ENCODE assay signal across 9 mouse cellular contexts in the genomic region with DNA sequence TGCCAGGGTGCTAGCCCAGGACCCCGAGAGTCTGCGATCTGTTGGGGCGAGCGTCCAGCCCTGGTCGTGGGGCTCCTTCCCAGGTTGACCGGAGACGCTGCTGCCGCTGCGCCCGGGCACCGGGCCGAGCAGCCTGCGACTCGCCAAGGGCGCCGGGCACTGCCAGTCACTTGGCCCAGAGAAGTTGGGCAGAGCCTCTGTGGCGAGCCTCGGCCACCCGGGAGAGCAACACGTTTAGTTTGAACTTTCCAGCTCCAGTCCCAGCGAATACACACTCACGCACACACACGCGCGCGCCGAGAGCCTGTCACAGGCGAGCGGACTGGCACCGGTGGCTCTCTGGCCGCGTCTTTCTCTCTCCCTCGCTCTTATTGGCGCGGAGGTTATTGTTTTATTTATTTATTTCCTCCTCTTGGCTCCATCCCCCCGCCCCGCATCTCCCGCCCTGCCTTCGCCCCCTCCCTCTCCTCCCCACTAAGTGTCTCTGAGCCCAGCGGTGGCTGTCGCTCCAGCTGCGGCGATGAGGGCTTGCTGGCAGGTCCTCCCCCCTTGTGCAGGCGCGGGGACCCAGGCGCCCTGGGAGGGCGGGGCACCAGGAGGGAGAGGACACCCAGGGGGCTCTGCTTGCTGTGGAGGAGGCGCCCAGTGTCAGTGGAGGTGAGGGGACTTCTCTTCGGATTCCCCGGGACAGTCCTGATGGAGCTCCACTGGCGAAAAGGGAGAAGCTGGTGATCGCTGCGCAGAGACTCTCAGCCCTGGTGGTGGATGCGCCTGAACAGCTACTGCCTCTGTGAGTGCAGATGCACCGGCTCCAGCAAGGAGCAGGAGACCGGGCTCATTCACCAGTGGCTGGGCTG.
A peak's percentile ranks its signal among the peaks of the same experiment; 100 is the strongest.
DNase-seq lines count a peak whose midpoint lies in the region; ATAC-seq and TF ChIP-seq lines count a peak whose summit lies in the region.
"Had no signal": no experiment of that assay in that cellular context is flagged by ENCODE, and none has a peak within 500 bp of the region (broad histone marks: within the 10 kb centered on the region; RNA-seq: fewer than 3 reads in every experiment).

No protein-coding gene starts in this region.

- peaks cover 15% of the 10 kb centered on the region; the same call in 1 of the 2 replicates for H3K4me1 ChIP-seq in kidney, embryonic 16.5 days (ENCODE audit: insufficient read depth, low read length)
- H3K4me1 ChIP-seq in liver, postnatal 0 days (ENCODE audit: insufficient read depth), result no peaks in the 10 kb centered on the region
- no peaks in the 10 kb centered on the region for H3K4me1 ChIP-seq in stomach, embryonic 14.5 days (ENCODE audit: control insufficient read depth, insufficient read depth, low read length)

- peaks cover 34% of the 10 kb centered on the region for H3K27me3 ChIP-seq in kidney, embryonic 16.5 days (ENCODE audit: insufficient read depth, low read length)
- H3K27me3 ChIP-seq in liver, postnatal 0 days (ENCODE audit: insufficient read depth, low read length), result peaks cover 21% of the 10 kb centered on the region
- H3K27me3 ChIP-seq in stomach, embryonic 14.5 days (ENCODE audit: control insufficient read depth, insufficient read depth, low read length), result no peaks in the 10 kb centered on the region
- H3K27me3 ChIP-seq: CH12.LX had no signal

- H3K4me2 ChIP-seq in kidney, embryonic 16.5 days (replicated peaks; ENCODE audit: low read depth, low read length), result peak overlapping the region; percentile 99
- peak overlapping the region; percentile 38 for H3K4me2 ChIP-seq in liver, postnatal 0 days (ENCODE audit: low read depth, low read length)
- H3K4me2 ChIP-seq in stomach, embryonic 14.5 days (replicated peaks; ENCODE audit: low read depth, low read length), result peak overlapping the region; percentile 99

- ATAC-seq in kidney, embryonic 16.5 days (ENCODE audit: low FRiP score, low TSS enrichment), result peak; percentile 88
- ATAC-seq in liver, postnatal 0 days, result no peak
- ATAC-seq in stomach, embryonic 14.5 days (ENCODE audit: insufficient number of reproducible peaks, insufficient read depth, low FRiP score, low read depth), result peak; percentile 73

- H3K36me3 ChIP-seq in kidney, embryonic 16.5 days (ENCODE audit: insufficient read depth, low read length), result no peaks in the 10 kb centered on the region
- H3K36me3 ChIP-seq in liver, postnatal 0 days (replicated peaks; ENCODE audit: insufficient read depth, low read length), result no peaks in the 10 kb centered on the region
- no peaks in the 10 kb centered on the region for H3K36me3 ChIP-seq in stomach, embryonic 14.5 days (ENCODE audit: control insufficient read depth, insufficient read depth, low read length)

- peak overlapping the region; percentile 59 for H3K4me3 ChIP-seq in kidney, embryonic 16.5 days (ENCODE audit: low read length)
- peak overlapping the region; percentile 69 for H3K4me3 ChIP-seq in layer of hippocampus, adult 2 months
- H3K4me3 ChIP-seq in liver, postnatal 0 days (ENCODE audit: low read depth, low read length), result 0 out of 2 replicates have a peak overlapping the region, but pooled peaks have one; percentile 1
- peak overlapping the region; percentile 56 for H3K4me3 ChIP-seq in stomach, embryonic 14.5 days (ENCODE audit: low read depth, low read length)

- TF ChIP-seq EP300 in liver, postnatal 0 days (IDR thresholded peaks at IDR 0.05; ENCODE audit: low read depth), result no peak

- peak overlapping the region; percentile 27 for H3K9ac ChIP-seq in kidney, embryonic 16.5 days (replicated peaks; ENCODE audit: low read length)
- no peak overlapping the region for H3K9ac ChIP-seq in liver, postnatal 0 days (replicated peaks)
- peak overlapping the region; percentile 25; the same call in 1 of the 2 replicates for H3K9ac ChIP-seq in stomach, embryonic 14.5 days (replicated peaks; ENCODE audit: low read depth, low read length)

- under 1% methylated on average over 53 of the region's 56 CpGs for WGBS in kidney, embryonic 16.5 days
- 1% methylated on average over 52 of the region's 56 CpGs for WGBS in liver, postnatal 0 days (ENCODE audit: insufficient replicate concordance)
- under 1% methylated on average over 51 of the region's 56 CpGs for WGBS in stomach, embryonic 14.5 days

- no peaks in the 10 kb centered on the region for H3K9me3 ChIP-seq in kidney, embryonic 16.5 days (ENCODE audit: low read length)
- H3K9me3 ChIP-seq in liver, postnatal 0 days (ENCODE audit: low read length), result no peaks in the 10 kb centered on the region
- no peaks in the 10 kb centered on the region for H3K9me3 ChIP-seq in stomach, embryonic 14.5 days (ENCODE audit: control insufficient read depth, low read depth, low read length)

- DNase-seq in kidney, postnatal 36 days, result no peak
- DNase-seq in cerebellum, postnatal 14 days, result peak; percentile 71 to 84
- peak; percentile 33 to 35 for DNase-seq in frontal cortex, postnatal 25 days (ENCODE audit: low spot score in 2 of 2)
- DNase-seq in layer of hippocampus, adult 2 months (ENCODE audit: low spot score in 2 of 2), result peak; percentile 27 to 29
- peak; percentile 12 for DNase-seq in liver, postnatal 0 days
- DNase-seq in urinary bladder, postnatal 36 days (ENCODE audit: low spot score in 2 of 2), result no peak

- peak; percentile 45 for TF ChIP-seq CTCF in layer of hippocampus, adult 2 months (conservative IDR thresholded peaks at IDR 0.05)
- no peak for TF ChIP-seq CTCF in liver, postnatal 0 days (IDR thresholded peaks at IDR 0.05; ENCODE audit: low read depth)

- no peak overlapping the region for H3K27ac ChIP-seq in kidney, embryonic 16.5 days (ENCODE audit: low read length)
- peak overlapping the region; percentile 67 for H3K27ac ChIP-seq in layer of hippocampus, adult 2 months
- no peak overlapping the region for H3K27ac ChIP-seq in liver, postnatal 0 days (ENCODE audit: low read depth)
- H3K27ac ChIP-seq in stomach, embryonic 14.5 days (ENCODE audit: low read length), result no peak overlapping the region

Comparison
In these comparisons a context has a peak if more than half of its experiments do, and no peak if none do; other contexts are left out.
1. H3K4me2 ChIP-seq: peak in every context shown above with its lines; median percentile 99 in kidney, embryonic 16.5 days; 99 in stomach, embryonic 14.5 days; 38 in liver, postnatal 0 days.
2. H3K4me3 ChIP-seq: peak in every context shown above with its lines; median percentile 69 in layer of hippocampus, adult 2 months; 59 in kidney, embryonic 16.5 days; 56 in stomach, embryonic 14.5 days; 1 in liver, postnatal 0 days.
3. DNase-seq: peak in cerebellum, postnatal 14 days (2 of 2), frontal cortex, postnatal 25 days (2 of 2), layer of hippocampus, adult 2 months (2 of 2) and liver, postnatal 0 days (single experiment); none in kidney, postnatal 36 days (0 of 2) and urinary bladder, postnatal 36 days (0 of 2).